Mouse (Mus musculus): ENCODE results near the gene Man2b1.
"Not testable (repeated sequence)": the region's sequence is repeated elsewhere in the genome, so short reads cannot be mapped to it uniquely, and the experiment has no call there.

Man2b1 gene

DNA sequence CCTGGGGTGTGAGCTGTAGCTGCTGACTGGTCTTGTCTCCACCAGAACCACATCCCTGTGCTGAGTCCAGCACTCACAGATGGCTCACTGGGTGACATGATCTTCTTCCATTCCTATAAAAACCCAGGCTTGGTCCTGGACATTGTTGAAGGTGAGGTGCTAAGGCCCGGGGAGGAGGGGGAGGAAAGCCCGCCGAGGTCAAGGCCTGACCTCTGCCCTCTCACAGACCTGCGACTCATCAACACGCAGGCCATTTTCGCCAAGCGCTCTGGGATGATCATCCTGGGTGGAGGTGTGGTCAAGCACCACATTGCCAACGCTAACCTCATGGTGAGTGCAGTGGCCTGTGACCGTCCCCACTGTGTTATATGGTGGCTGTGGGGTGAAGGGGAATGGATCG is 8.9 kb upstream of the Man2b1 start:
- DNase-seq (ENCODE audit: low spot score in 2 of 2) = peak in 1 of 2 experiments; percentile 39

DNA sequence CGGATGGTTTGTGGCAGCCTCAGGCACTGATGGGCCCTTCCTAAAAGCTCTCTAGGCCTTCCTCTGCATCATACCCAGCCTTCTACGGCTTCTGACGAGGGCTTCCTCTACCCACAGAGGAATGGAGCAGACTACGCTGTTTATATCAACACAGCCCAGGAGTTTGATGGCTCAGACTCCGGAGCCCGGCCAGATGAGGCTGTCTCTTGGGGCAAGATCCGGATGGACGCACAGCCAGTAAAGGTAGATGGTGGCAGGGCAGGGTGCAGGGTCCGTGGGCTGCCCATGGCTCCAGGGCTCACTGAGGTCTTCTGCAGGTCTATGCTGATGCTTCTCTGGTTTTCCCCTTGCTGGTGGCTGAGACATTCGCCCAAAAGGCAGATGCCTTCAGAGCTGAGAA is 8.5 kb upstream of the Man2b1 start:
- no peak for DNase-seq (ENCODE audit: low spot score in 2 of 2)

DNA sequence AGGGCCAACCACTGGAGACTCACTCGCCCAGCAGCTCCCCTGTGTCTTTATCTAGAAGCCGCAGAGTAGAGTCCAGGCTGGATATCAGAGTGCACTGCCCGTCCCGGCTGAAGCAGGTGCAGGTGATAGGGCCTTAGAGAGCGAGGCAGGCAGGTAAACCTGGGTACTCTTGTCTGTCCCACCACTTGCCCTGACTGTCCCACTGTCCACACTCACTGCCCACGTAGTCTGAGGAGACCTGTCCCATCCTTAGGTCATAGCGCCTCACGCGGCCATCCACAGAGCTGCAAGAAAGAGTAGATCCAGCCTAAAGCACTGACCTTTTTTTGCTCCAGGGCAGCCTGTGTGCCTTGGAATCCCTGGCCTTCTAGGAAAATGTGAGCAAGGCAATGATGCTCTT is 7.1 kb upstream of the Man2b1 start:
- peak; percentile 50 to 60 for DNase-seq (ENCODE audit: low spot score in 2 of 2)

- DNase-seq (ENCODE audit: low spot score in 2 of 2) = peak; percentile 90 to 91
These were observed 6.1 kb upstream of the Man2b1 start for GRCm38 (mm10) chr8:85076993-85077392.

DNA sequence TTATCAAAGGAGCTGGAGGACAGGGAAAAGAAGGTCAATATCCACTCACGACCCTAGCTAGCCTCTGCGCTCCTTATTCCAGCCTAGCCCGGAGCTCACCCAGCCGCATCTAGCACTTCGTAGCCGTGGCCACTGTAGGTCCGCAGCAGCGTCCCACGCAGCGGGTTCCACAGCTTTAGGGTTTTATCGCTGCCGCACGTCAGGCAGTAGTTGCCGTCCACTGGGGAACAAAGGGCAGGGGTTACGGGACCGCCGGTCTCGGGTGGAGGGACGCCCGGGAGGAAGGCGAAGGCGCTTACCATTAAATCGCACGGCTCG is 2.9 kb upstream of the Man2b1 start:
- DNase-seq (ENCODE audit: low spot score in 2 of 2) = no peak

DNA sequence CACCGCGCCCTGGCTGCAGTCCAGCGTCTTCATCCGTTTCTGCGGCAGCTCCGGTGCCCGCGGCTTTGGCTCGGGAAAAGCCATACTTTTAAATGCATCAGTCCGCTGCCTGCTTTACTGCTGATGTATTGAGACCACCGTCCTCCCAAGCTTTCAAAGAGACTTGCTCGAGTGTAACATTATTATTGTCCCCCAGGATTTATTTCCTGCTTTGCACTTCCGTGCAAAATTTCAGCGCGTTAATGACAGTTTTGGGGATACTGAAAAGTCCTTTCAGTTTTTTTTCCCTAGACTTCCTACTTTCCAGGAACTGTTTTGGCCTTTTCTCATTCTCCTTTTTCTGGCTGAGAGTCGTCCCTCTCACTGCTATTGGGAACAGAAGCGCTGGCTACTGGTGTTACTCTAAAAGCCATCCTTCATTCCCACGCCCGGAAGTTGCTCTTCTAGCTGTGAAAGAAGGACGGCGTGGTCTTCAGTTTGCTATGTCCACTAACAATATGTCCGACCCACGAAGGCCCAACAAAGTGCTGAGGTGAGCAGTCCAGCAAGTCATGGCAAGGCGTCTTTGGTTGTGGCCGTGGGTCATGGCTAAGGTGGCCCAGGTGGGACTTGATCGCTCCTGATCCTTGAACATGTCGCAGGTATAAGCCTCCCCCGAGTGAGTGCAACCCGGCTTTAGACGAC is 2.4 kb upstream of the Man2b1 start, which contains the start of gene Wdr83os:
Gene Wdr83os, plus strand, starts transcription at position 209 of the 684 bp plus-strand sequence.
- DNase-seq (ENCODE audit: low spot score in 2 of 2) = peak; percentile 70 to 72

- no peak for DNase-seq (ENCODE audit: low spot score in 2 of 2)
These were observed 1.9 kb upstream of the Man2b1 start, which contains the start of gene Wdr83 for GRCm38 (mm10) chr8:85081216-85081555. TSS of gene Wdr83 (minus strand) at chr8:85081306.

DNA sequence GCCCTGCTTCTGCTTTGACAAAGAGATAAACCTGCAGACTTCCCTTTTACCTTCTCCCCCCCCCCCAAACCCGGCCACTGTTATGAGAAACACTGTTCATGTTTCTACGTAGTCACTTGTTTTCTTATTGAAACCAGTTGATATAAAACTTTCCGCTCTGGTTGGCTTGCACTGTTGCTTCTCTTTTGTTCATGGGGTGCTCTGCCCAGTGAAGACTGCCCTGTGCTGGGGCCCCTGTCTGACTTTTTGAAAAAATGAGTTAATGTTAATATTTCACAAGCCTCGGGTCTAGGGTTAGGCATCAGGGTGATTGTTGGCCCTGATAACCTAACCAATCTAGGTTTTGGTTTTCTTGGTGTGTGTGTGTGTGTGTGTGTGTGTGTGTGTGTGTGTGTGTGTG is 901 bp upstream of the Man2b1 start:
- DNase-seq (ENCODE audit: low spot score in 2 of 2) = not testable (repeated sequence)

DNA sequence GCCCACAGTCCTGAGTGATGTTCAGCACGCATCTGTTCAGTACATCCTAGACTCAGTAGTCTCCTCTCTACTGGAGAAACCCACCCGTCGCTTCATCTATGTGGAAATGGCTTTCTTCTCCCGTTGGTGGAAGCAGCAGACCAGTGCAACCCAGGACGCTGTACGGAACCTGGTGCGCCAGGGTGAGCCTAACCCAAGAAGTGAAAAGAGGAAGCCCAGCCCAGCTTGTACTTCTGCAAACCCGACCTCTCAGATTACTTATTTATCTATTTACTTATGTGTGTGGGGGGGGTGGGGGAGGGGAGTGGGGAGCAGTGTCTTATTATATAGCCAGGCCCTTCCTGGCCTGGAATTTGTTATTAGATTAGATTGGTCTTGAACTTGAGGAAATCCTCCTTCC is 1.6 kb downstream of the Man2b1 start:
- no peak for DNase-seq (ENCODE audit: low spot score in 2 of 2)

GRCm38 (mm10) chr8:85086238-85086637 is 3.2 kb downstream of the Man2b1 start:
- DNase-seq (ENCODE audit: low spot score in 2 of 2) = no peak

- no peak for DNase-seq (ENCODE audit: low spot score in 2 of 2)
These were observed 5.7 kb downstream of the Man2b1 start for GRCm38 (mm10) chr8:85088771-85089170.

- no peak for DNase-seq (ENCODE audit: low spot score in 2 of 2)
These were observed 7.8 kb downstream of the Man2b1 start for GRCm38 (mm10) chr8:85090856-85091255.

DNA sequence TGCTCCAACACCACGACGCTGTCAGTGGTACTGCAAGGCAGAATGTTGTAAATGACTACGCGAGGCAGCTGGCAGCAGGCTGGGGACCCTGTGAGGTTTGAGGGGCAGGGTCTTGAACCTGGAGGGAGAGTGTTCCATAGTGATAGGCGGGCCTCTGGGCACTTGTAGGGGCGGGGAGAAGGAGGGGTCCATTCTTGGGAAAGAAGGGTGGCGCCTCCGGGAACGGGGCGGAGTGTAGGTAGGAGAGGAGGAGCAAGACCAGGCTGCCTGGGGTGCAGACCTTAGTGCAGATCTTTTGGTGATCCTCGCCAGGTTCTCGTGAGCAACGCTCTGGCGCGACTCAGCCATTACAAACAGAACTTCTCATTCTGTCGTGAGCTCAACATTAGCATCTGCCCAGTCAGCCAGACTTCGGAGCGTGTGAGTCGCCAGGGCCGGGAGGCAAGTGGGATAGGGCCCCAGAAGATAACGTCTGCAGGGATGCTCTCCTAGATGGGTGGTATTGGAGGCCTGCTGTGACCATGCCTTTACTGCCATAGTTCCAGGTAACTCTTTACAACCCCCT is 8.5 kb downstream of the Man2b1 start:
- no peak for DNase-seq (ENCODE audit: low spot score in 2 of 2)

- no peak for DNase-seq (ENCODE audit: low spot score in 2 of 2)
These were observed 12.0 kb downstream of the Man2b1 start for GRCm38 (mm10) chr8:85095051-85095450.

- no peak for DNase-seq (ENCODE audit: low spot score in 2 of 2)
These were observed 12.5 kb downstream of the Man2b1 start for GRCm38 (mm10) chr8:85095566-85095965.

GRCm38 (mm10) chr8:85096196-85096595 is 13.1 kb downstream of the Man2b1 start:
- DNase-seq (ENCODE audit: low spot score in 2 of 2) = no peak

DNA sequence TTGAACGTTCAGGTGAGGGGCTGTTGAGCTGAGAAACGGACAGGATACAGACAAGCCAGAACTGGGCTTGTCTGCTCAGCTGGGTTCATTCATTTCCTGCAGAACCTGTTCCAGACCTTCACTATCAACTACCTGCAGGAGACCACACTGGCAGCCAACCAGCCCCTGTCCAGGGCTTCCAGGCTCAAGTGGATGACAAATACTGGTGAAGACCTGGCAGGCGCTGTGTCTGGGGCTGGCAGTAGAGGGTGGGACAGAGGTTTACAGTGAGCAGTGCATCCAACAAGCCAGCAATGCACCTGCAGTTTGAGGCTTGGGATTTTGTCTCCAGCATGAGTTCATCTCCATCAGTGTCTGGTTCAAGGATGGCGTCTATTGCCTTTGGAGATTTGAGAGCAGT is 13.8 kb downstream of the Man2b1 start:
- DNase-seq (ENCODE audit: low spot score in 2 of 2) = no peak

- DNase-seq (ENCODE audit: low spot score in 2 of 2) = no peak
These were observed 17.1 kb downstream of the Man2b1 start for GRCm38 (mm10) chr8:85100076-85100665.

- DNase-seq (ENCODE audit: low spot score in 2 of 2) = no peak
These were observed 30.2 kb downstream of the Man2b1 start for GRCm38 (mm10) chr8:85113241-85113640.

DNA sequence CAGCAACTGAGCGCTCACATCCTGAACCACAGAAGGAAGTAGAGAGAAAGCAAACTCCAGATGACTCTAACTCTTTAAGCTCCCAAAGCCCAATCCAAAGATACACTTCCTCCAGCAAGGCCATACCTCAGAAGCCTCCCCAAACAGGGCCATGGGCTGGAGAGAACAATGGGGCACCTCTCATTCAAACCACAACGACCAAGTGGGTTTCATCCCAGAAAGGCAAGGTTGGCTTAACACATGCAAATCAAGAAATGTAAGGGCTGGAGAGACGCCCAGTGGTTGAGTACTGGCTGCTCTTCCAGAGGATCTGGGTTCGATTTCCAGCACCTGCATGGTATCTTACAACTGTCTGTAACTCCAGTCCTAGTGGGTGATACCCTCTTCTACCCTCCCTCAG is 32.4 kb downstream of the Man2b1 start:
- no peak for DNase-seq (ENCODE audit: low spot score in 2 of 2)

- DNase-seq (ENCODE audit: low spot score in 2 of 2) = no peak
These were observed 33.9 kb downstream of the Man2b1 start for GRCm38 (mm10) chr8:85116984-85117383.

DNA sequence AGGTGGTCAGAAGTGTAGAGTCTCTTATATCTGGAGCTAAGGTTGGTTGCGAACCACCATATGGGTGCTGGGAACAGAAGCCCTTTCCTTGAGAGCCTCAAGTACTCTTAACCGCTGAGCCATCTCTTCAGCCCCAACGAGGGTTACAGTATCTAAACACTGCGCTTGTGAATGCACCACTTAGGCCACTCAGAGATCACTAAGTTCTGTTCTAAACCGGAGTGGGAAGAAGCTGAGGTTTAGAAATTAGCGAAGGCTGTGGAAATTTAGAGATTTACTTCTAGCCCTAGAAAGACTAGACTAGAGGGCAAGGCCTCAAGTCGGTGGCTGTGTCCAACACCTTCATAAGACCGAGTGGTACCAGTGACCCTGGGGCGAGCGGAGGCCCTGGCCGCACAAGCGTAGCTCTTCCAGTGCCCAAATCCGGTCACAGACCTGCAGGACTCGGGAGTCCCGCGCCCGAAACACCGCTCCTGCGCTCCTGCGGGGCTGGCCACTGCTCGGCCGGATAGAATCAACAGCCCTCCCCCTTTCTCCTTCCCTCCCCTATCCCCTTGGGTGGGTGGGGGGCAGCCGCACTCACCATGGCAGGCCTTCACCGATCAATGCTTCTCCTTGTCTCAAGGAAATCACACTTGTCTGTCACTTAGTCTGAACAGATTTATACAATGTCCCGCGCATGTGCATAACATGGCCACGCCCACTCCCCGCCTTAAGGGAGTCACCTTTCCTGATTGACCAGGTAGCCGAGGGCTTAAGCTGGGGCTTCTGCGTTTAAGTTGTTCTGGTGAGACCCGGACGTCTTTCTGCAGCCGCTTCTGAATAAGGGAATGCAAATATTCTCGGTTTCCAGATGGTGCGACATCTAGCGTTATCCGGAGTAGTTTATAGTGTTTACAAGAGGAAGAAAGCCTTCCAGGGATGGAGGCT is 36.2 kb downstream of the Man2b1 start:
- DNase-seq (ENCODE audit: low spot score in 2 of 2) = peak; percentile 87 to 91

Data from right cerebral cortex, postnatal 10 days (tissue).